Mouse (Mus musculus): Measurements from ENCODE around the gene Wdr5b. TPM values are rescaled to one million over a fixed set of nuclear protein-coding genes. Genes with fewer than 3 reads are reported as not detected.
"Not testable (repeated sequence)": the region's sequence is repeated elsewhere in the genome, so short reads cannot be mapped to it uniquely, and the experiment has no call there.

Gene Wdr5b
- polyA plus RNA-seq (2016; fragmentation: Nextera tagmentation; extraction: Ambion mirVana) = 11.3 and 11.6 TPM in 2 replicates

- H3K4me3 ChIP-seq (replicated peaks) = peak within 1 kb of the TSS; percentile 63
- peaks cover 10% of the 10 kb centered on the region for H3K4me1 ChIP-seq (replicated peaks)
- no peaks in the 10 kb centered on the region for H3K9me3 ChIP-seq
- WGBS = 2% methylated on average over 39 of the region's 39 CpGs
- H3K27me3 ChIP-seq = no peaks in the 10 kb centered on the region
- peak within 1 kb of the TSS; percentile 89 for H3K27ac ChIP-seq
- peaks cover 37% of the 10 kb centered on the region for H3K36me3 ChIP-seq
- H3K4me2 ChIP-seq = peak within 1 kb of the TSS; percentile 73
- ATAC-seq (ENCODE audit: insufficient number of reproducible peaks, insufficient read depth, low FRiP score, low TSS enrichment, low read depth) = peak; percentile 96
- H3K9ac ChIP-seq (replicated peaks) = peak within 1 kb of the TSS; percentile 75
These were observed at the start of gene Wdr5b for GRCm38 (mm10) chr16:36040640-36041624. Gene Wdr5b, plus strand, starts transcription at chr16:36041190.

DNA sequence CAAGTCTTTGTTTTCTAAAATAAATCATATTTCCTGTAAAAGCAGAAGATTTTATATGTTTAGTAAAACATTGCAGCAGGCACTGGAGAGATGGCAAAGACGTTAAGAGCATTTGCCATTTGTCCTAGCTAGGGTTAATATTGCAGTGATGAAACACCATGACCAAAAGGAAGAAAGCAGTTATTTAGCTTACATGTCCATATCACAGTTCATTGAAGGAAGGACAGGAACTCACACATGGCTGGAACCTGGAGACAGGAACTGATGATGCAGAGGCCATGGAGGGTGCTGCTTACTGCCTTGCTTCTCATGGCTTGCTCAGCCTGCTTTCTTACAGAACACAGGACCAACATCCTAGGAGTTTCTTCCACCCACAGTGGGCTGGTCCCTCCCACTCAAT is 48.6 kb upstream of the Wdr5b start:
- no peaks in the 10 kb centered on the region for H3K9me3 ChIP-seq
- no peaks in the 10 kb centered on the region for H3K4me1 ChIP-seq (replicated peaks)
- H3K27ac ChIP-seq = no peak overlapping the region
- ATAC-seq (ENCODE audit: insufficient number of reproducible peaks, insufficient read depth, low FRiP score, low TSS enrichment, low read depth) = no peak
- no peak overlapping the region for H3K4me2 ChIP-seq
- WGBS = 76% methylated on average over 1 of the region's 1 CpGs
- no peak overlapping the region for H3K4me3 ChIP-seq (replicated peaks)
- no peaks in the 10 kb centered on the region for H3K27me3 ChIP-seq
- H3K9ac ChIP-seq (replicated peaks) = no peak overlapping the region
- no peaks in the 10 kb centered on the region for H3K36me3 ChIP-seq

- no peaks in the 10 kb centered on the region for H3K9me3 ChIP-seq
- no peak for ATAC-seq (ENCODE audit: insufficient number of reproducible peaks, insufficient read depth, low FRiP score, low TSS enrichment, low read depth)
- H3K4me2 ChIP-seq = no peak overlapping the region
- no peaks in the 10 kb centered on the region for H3K27me3 ChIP-seq
- H3K36me3 ChIP-seq = no peaks in the 10 kb centered on the region
- no peak overlapping the region for H3K9ac ChIP-seq (replicated peaks)
- no peak overlapping the region for H3K4me3 ChIP-seq (replicated peaks)
- 94% methylated on average over 3 of the region's 3 CpGs for WGBS
- H3K27ac ChIP-seq = no peak overlapping the region
- H3K4me1 ChIP-seq (replicated peaks) = no peaks in the 10 kb centered on the region
These were observed 47.7 kb upstream of the Wdr5b start for GRCm38 (mm10) chr16:35993316-35993715.

DNA sequence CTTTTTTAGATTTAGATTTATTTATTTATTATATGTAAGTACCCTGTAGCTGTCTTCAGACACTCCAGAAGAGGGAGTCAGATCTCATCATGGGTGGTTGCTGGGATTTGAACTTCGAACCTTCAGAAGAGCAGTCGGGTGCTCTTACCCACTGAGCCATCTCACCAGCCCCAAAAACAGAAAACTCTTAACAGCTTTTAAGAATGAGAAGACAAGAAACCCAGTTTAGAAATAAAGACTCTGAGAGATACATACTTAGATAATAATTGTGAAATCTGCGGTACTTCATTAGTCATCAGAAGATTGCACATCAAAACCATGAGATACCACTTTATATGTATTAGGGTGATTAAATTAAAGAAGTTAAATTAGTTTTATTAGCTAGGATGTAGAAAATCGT is 42.1 kb upstream of the Wdr5b start:
- not testable (repeated sequence) for H3K27me3 ChIP-seq; H3K27ac ChIP-seq; H3K4me3 ChIP-seq (replicated peaks); H3K9ac ChIP-seq (replicated peaks); H3K4me1 ChIP-seq (replicated peaks); H3K9me3 ChIP-seq; H3K4me2 ChIP-seq; ATAC-seq (ENCODE audit: insufficient number of reproducible peaks, insufficient read depth, low FRiP score, low TSS enrichment, low read depth)
- H3K36me3 ChIP-seq = peaks cover 16% of the 10 kb centered on the region
- WGBS = 94% methylated on average over 4 of the region's 4 CpGs

DNA sequence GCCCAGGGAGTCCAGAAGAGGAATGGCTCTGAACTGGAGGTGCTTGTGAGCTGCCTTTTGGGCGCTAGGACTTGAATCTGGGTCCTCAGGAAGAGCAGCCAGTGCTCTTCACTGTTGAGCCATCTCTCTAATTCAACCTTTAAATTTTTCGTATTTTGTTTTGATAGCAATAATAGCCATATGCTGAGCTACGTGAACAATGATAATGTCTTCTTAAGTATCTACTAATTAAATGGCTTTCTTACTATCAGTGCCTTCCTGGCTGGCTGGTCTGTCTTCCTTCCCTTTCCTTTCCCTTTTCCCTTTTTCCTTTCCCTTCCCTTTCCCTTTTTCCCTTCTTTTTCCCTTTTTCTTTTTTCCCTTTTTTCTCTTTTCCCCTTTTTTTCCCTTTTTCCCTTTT is 32.6 kb upstream of the Wdr5b start:
- H3K4me3 ChIP-seq (replicated peaks) = no peak overlapping the region
- WGBS = over 99% methylated on average over 3 of the region's 3 CpGs
- no peaks in the 10 kb centered on the region for H3K9me3 ChIP-seq
- no peak overlapping the region for H3K9ac ChIP-seq (replicated peaks)
- H3K27ac ChIP-seq = no peak overlapping the region
- no peaks in the 10 kb centered on the region for H3K27me3 ChIP-seq
- no peak overlapping the region for H3K4me2 ChIP-seq
- H3K4me1 ChIP-seq (replicated peaks) = no peaks in the 10 kb centered on the region
- no peak for ATAC-seq (ENCODE audit: insufficient number of reproducible peaks, insufficient read depth, low FRiP score, low TSS enrichment, low read depth)
- peaks cover 36% of the 10 kb centered on the region for H3K36me3 ChIP-seq

DNA sequence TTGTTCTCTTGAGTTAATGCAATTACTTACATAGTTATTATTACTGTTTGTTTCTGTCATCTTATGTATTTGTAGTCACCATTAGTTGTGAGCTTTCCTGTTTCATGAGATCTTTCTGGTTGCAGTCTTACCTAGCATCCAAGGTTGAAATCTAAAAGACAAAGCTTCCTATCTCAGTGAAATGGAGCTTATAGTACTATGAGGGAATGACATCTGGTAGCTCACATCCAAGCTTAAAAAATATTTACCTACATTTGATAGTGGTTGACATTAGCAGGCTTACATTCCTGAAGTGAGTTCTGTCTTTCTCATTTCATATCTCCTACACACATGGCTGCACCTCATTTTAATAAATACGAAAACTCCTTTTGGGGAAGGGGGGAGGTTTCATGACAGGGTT is 24.7 kb upstream of the Wdr5b start:
- Histone ChIP-seq H3K27ac (no peak overlapping the region), H3K36me3 (peaks cover 51% of the 10 kb centered on the region), H3K4me2 (no peak overlapping the region), H3K4me1 (replicated peaks) (no peaks in the 10 kb centered on the region), H3K4me3 (replicated peaks) (no peak overlapping the region), H3K9ac (replicated peaks) (no peak overlapping the region), H3K9me3 (no peaks in the 10 kb centered on the region), H3K27me3 (no peaks in the 10 kb centered on the region)
- ATAC-seq (ENCODE audit: insufficient number of reproducible peaks, insufficient read depth, low FRiP score, low TSS enrichment, low read depth) = no peak
- WGBS = 88% methylated on average over 1 of the region's 1 CpGs

DNA sequence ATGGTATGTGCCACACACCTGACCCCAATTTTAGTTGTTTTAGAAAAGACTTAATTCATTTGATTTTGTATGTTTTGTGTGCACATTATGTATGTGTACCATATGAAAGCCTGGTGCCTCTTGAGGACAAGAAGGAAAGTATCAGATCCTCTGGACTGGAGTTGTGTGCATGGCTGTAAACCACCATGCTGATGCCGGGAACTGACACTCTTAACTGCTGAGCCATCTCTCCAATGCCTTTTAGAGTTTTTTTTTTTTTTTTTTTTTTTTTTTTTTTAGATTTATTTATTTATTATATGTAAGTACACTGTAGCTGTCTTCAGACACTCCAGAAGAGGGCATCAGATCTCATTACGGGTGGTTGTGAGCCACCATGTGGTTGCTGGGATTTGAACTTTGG is 12.9 kb upstream of the Wdr5b start:
- not testable (repeated sequence) for H3K27me3 ChIP-seq; ATAC-seq (ENCODE audit: insufficient number of reproducible peaks, insufficient read depth, low FRiP score, low TSS enrichment, low read depth); H3K4me1 ChIP-seq (replicated peaks); H3K4me3 ChIP-seq (replicated peaks); H3K4me2 ChIP-seq; H3K9ac ChIP-seq (replicated peaks); H3K9me3 ChIP-seq; H3K27ac ChIP-seq
- peaks cover 54% of the 10 kb centered on the region for H3K36me3 ChIP-seq
- WGBS = 90% methylated on average over 1 of the region's 2 CpGs

DNA sequence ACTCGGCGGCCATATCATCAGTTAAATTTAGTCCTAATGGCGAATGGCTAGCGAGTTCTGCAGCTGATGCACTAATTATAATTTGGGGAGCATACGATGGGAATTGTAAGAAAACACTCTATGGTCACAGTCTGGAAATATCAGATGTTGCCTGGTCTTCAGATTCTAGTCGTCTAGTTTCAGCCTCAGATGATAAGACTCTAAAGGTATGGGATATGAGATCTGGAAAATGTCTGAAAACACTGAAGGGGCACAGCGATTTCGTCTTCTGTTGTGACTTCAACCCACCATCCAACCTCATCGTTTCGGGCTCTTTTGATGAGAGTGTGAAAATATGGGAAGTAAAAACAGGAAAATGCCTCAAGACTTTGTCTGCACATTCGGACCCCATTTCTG is 633 bp downstream of the Wdr5b start:
- Histone ChIP-seq H3K36me3 (peaks cover 42% of the 10 kb centered on the region), H3K27me3 (no peaks in the 10 kb centered on the region), H3K4me2 (peak overlapping the region; percentile 73), H3K4me1 (replicated peaks) (peaks cover 10% of the 10 kb centered on the region), H3K9me3 (no peaks in the 10 kb centered on the region), H3K9ac (replicated peaks) (peak overlapping the region; percentile 75), H3K4me3 (replicated peaks) (peak overlapping the region; percentile 63), H3K27ac (peak overlapping the region; percentile 89)
- 28% methylated on average over 11 of the region's 11 CpGs for WGBS
- no peak for ATAC-seq (ENCODE audit: insufficient number of reproducible peaks, insufficient read depth, low FRiP score, low TSS enrichment, low read depth)

GRCm38 (mm10) chr16:36043073-36043472 is 2.1 kb downstream of the Wdr5b start:
- Histone ChIP-seq H3K9me3 (no peaks in the 10 kb centered on the region), H3K4me1 (replicated peaks) (peaks cover 10% of the 10 kb centered on the region), H3K4me2 (no peak overlapping the region), H3K27me3 (no peaks in the 10 kb centered on the region), H3K9ac (replicated peaks) (no peak overlapping the region), H3K27ac (no peak overlapping the region), H3K36me3 (peaks cover 53% of the 10 kb centered on the region), H3K4me3 (replicated peaks) (no peak overlapping the region)
- WGBS = 87% methylated on average over 10 of the region's 10 CpGs
- ATAC-seq (ENCODE audit: insufficient number of reproducible peaks, insufficient read depth, low FRiP score, low TSS enrichment, low read depth) = no peak

DNA sequence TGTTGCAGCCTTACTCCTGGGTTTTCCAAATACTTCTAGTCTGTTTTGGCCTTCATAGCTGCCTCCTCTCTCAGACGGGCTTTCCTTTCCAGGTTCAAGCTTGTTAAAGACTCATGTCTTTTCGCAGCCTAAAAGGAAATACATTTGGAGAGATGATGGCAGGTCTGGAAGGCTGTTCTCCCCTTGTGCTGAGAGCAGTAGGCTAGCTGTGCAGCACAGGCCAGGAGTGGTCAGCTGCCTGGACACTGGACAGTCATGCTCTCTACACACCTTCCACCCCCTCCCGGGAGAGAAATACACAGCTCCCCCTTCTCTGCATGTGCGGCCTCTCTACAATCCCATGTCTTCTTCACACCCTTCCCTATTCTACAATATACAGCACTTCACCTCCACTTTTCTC is 3.0 kb downstream of the Wdr5b start:
- Histone ChIP-seq H3K4me2 (no peak overlapping the region), H3K27me3 (no peaks in the 10 kb centered on the region), H3K9me3 (no peaks in the 10 kb centered on the region), H3K4me1 (replicated peaks) (peaks cover 10% of the 10 kb centered on the region), H3K27ac (no peak overlapping the region), H3K9ac (replicated peaks) (no peak overlapping the region), H3K36me3 (peaks cover 62% of the 10 kb centered on the region), H3K4me3 (replicated peaks) (no peak overlapping the region)
- 83% methylated on average over 4 of the region's 4 CpGs for WGBS
- no peak for ATAC-seq (ENCODE audit: insufficient number of reproducible peaks, insufficient read depth, low FRiP score, low TSS enrichment, low read depth)

- 86% methylated on average over 4 of the region's 4 CpGs for WGBS
- H3K9me3 ChIP-seq = no peaks in the 10 kb centered on the region
These were observed 6.5 kb downstream of the Wdr5b start for GRCm38 (mm10) chr16:36047538-36047937.

More at GRCm38 (mm10) chr16:36047538-36047937, 6.5 kb downstream of the Wdr5b start:
- no peak overlapping the region for H3K27ac ChIP-seq
- no peak overlapping the region for H3K4me2 ChIP-seq
- no peak overlapping the region for H3K4me3 ChIP-seq (replicated peaks)
- no peak for ATAC-seq (ENCODE audit: insufficient number of reproducible peaks, insufficient read depth, low FRiP score, low TSS enrichment, low read depth)
- H3K9ac ChIP-seq (replicated peaks) = no peak overlapping the region
- H3K27me3 ChIP-seq = no peaks in the 10 kb centered on the region
- peaks cover 97% of the 10 kb centered on the region for H3K36me3 ChIP-seq
- peaks cover 1% of the 10 kb centered on the region; the same call in 1 of the 2 replicates for H3K4me1 ChIP-seq (replicated peaks)
